Mouse (Mus musculus): ENCODE measurements around the gene Rps6ka6.

GRCm38 (mm10) chrX:111462092-111462491, 75.7 kb downstream of the Rps6ka6 start:
- TF ChIP-seq ZC3H11A (IDR thresholded peaks at IDR 0.05; ENCODE audit: borderline replicate concordance, low read depth, low read length) (no peak), CHD2 (IDR thresholded peaks at IDR 0.05; ENCODE audit: low read depth, low read length) (no peak)

Measured in ES-E14 (cell line).